Mouse (Mus musculus): ENCODE data around the gene Caprin2.
"Not testable (repeated sequence)": the region's sequence is repeated elsewhere in the genome, so short reads cannot be mapped to it uniquely, and the experiment has no call there.

The Caprin2 gene

GRCm38 (mm10) chr6:148895773-148896506 lies at the start of gene Caprin2:
Gene Caprin2 (minus strand): TSS chr6:148896237.
- peak; percentile 91 to 92 for DNase-seq (ENCODE audit: low spot score in 2 of 2)

DNA sequence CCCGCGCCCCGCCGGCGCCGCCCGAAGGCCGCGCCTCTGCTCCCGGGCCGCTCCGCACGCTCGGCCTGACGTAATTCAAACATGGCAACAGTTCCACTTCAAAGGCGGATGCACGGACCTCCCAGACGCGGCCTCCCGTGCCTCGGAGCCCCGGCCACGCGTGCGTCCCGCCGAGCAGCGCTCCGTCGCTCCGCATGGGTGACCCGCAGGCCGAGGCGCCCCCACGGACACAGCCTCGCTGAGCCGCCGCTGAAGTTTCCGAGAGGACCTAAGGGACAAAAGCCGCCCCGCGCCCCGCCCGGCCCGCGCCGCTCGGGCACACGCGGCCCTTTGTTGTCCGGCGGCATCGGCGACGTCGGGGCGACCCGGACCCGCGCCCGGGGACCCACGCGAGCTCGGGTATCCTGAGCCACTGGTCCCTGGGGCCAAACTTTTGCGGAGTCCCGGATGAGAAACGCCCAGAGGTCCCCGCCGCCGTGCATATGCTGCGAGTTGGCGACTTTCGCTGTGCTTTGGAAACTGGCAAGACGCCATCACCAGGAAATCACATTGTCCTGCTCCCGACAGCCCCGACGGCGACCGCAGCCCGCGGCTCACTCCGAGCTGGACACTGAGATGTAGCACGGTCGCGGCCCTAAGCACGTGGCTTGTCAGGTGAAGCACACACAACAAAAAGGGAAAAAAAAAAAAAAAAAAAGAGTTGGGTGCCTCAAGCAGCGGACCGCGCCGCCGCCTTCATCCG lies 48.9 kb upstream of the Caprin2 start:
- DNase-seq (ENCODE audit: low spot score in 2 of 2), result peak; percentile 66 to 67

- DNase-seq (ENCODE audit: low spot score in 2 of 2), result no peak
Measured at GRCm38 (mm10) chr6:148944344-148944766, 48.3 kb upstream of the Caprin2 start.

- DNase-seq (ENCODE audit: low spot score in 2 of 2), result no peak
Measured at GRCm38 (mm10) chr6:148943695-148944094, 47.7 kb upstream of the Caprin2 start.

DNA sequence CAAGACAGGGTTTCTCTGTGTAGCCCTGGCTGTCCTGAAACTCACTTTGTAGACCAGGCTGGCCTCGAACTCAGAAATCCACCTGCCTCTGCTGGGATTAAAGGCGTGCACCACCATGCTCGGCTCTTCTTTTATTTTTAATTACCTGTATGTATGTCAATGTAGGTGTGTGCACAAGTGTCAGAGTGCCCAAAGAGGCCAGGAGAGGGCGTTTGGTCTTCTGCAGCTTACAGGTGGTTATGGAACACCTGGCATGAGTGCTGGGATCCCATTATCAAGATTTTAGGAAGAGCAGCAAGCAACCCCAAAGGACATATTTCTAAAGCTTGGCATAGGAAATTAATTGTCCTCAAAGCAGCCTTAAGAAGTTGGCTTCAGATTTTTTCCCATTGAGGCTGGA lies 46.4 kb upstream of the Caprin2 start:
- DNase-seq (ENCODE audit: low spot score in 2 of 2), result no peak

- no peak for DNase-seq (ENCODE audit: low spot score in 2 of 2)
Measured at GRCm38 (mm10) chr6:148941880-148942279, 45.8 kb upstream of the Caprin2 start.

- peak; percentile 55 to 59 for DNase-seq (ENCODE audit: low spot score in 2 of 2)
Measured at GRCm38 (mm10) chr6:148940383-148940782, 44.3 kb upstream of the Caprin2 start.

- DNase-seq (ENCODE audit: low spot score in 2 of 2), result no peak
Measured at GRCm38 (mm10) chr6:148937693-148938092, 41.7 kb upstream of the Caprin2 start.

GRCm38 (mm10) chr6:148934961-148935590 lies 39.0 kb upstream of the Caprin2 start:
- DNase-seq (ENCODE audit: low spot score in 2 of 2), result no peak

GRCm38 (mm10) chr6:148931281-148931680 lies 35.2 kb upstream of the Caprin2 start:
- peak in 1 of 2 experiments; percentile 11 for DNase-seq (ENCODE audit: low spot score in 2 of 2)

DNA sequence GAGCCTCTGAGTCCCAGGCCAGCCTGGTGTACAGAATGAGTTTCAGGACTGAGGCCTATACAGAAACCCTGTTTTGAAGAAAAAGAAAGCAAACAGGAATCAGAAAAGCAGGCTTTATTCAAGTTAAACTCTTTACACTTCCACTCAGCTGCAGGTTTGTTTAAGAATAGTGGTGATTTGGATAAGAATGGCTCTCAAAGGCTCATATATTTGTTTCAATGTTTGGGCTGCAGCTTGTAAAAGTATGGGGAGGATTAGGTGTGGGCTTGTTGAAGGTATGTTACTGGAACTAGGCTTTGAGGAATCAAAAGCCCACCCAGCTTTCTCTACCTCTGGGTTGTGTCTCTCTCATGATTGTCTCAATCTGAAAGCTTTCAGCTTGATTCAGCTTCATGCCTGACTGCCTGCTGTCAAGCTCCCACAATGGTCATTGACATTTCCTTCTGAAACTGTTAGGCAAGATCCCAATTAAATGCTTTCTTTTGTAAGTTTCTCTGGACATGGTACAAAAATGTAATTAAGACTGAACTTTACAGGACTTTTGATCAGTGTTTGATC lies 22.9 kb upstream of the Caprin2 start:
- no peak for DNase-seq (ENCODE audit: low spot score in 2 of 2)

- DNase-seq (ENCODE audit: low spot score in 2 of 2), result no peak
Measured at GRCm38 (mm10) chr6:148917672-148918071, 21.6 kb upstream of the Caprin2 start.

DNA sequence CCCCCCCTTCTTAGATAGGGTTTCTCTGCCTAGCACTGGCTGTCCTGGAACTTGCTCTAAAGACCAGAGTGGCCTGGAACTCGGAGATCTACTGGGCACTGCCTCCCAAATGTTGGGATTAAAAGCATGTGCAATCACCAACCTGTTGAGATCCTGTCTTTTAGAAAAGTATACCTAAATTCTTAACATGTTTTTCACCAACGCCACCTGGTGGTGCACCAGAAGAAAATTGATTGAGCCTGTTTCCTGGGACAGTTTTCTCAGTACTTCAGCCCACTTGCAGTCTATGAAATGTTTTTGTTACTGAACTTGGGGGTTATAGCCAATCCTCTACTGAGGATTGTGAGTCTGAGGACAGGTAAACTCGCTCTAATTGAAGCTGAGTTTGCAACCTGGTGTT lies 20.8 kb upstream of the Caprin2 start:
- DNase-seq (ENCODE audit: low spot score in 2 of 2), result no peak

DNA sequence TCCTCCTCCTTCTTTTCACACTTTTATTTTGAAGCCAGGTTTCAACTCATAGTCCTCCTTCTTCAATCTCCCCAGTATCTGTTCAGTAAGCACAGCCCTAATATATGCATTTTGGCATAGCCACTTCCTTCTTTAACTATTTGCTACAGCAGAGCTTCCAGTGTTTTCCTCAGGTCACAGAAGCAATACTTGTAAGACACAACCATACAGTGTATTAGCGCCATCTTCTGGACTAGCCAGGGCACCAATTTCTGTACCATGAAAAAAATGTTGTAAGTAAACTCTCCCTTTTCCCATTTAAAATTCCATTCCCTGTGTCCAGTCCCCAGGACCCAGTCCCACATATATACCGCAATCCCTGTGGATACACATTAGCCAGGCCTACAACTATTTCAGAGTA lies 17.9 kb upstream of the Caprin2 start:
- peak; percentile 39 to 57 for DNase-seq (ENCODE audit: low spot score in 2 of 2)

- DNase-seq (ENCODE audit: low spot score in 2 of 2), result not testable (repeated sequence)
Measured at GRCm38 (mm10) chr6:148911906-148912305, 15.9 kb upstream of the Caprin2 start.

DNA sequence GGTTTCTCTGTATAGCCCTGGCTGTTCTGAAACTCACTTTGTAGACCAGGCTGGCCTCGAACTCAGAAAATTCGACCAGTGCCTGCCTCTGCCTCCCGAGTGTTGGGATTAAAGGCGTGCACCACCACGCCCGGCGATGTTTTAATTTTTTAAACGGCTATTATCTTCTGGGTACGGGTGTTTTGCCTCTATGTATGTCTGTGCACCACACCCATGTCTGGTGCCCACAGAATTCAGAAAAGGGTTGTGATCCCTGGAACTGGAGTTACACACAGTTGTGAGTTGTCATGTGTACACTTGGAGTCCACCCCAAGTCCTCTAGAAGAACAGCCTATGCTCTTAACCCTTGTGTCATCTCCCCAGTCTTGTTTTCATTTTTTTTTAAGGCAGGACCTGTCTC lies 10.9 kb upstream of the Caprin2 start:
- no peak for DNase-seq (ENCODE audit: low spot score in 2 of 2)

DNA sequence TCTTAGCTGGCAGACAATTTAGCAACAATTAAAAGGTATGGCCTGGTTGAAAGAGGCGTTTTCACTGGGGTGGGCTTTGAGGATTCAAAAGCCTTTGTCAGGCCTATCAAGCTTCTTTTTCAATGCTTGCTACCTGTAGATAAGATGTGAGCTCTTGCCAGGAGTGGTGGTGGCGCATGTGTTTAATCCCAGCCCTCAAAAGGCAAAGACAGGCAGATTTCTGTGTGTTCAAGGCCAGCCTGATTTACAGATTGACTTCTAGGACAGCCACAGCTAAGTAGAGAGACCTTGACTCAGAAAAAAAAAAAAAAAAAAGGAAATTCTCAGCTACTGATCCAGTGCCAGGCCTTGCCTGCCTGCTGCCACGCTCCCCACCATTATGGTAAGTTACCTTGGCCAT lies 6.7 kb upstream of the Caprin2 start:
- no peak for DNase-seq (ENCODE audit: low spot score in 2 of 2)

GRCm38 (mm10) chr6:148896507-148896851 lies 442 bp upstream of the Caprin2 start:
- DNase-seq (ENCODE audit: low spot score in 2 of 2), result no peak

GRCm38 (mm10) chr6:148894888-148895772 lies 907 bp downstream of the Caprin2 start:
- peak in 1 of 2 experiments; percentile 9 for DNase-seq (ENCODE audit: low spot score in 2 of 2)

DNA sequence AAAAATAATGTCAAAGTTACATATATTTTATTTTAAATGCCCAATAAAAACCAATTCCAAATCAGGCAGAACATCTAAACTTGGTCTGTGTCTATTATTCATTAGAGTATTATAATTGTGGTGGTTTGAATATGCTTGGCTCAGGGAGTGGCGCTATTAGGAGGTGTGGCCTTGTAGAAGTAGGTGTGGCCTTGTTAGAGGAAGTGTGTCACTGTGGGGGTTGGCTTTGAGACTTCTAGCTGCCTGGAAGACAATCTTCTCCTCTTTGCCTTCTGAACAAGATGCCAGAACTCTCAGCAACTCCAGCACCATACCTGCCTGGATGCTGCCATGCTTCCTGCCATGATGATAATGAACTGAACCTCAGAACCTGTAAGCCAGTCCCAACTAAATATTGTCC lies 22.1 kb downstream of the Caprin2 start:
- DNase-seq (ENCODE audit: low spot score in 2 of 2), result no peak

DNA sequence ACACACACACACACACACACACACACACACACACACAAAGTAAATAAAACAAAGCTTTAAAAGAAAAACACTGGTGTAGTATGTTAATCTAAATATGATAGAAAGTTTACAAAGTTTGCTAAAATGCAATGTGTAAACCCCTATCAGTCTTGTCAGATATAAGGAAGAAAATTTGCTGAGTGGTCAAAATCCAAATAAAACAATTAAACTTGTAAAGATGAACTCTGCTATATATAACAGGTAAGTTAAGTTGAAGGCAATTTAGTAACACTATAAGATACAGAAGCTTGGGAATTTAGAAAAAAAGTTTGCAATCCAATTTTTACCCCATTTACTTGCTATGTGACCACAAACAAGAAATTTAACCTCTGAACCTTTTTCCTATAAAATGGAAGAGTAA lies 50.4 kb downstream of the Caprin2 start:
- DNase-seq (ENCODE audit: low spot score in 2 of 2), result no peak

All from spleen, postnatal 36 days (tissue).